Mouse (Mus musculus): ENCODE data around the gene Gbe1.

Gene Gbe1

DNA sequence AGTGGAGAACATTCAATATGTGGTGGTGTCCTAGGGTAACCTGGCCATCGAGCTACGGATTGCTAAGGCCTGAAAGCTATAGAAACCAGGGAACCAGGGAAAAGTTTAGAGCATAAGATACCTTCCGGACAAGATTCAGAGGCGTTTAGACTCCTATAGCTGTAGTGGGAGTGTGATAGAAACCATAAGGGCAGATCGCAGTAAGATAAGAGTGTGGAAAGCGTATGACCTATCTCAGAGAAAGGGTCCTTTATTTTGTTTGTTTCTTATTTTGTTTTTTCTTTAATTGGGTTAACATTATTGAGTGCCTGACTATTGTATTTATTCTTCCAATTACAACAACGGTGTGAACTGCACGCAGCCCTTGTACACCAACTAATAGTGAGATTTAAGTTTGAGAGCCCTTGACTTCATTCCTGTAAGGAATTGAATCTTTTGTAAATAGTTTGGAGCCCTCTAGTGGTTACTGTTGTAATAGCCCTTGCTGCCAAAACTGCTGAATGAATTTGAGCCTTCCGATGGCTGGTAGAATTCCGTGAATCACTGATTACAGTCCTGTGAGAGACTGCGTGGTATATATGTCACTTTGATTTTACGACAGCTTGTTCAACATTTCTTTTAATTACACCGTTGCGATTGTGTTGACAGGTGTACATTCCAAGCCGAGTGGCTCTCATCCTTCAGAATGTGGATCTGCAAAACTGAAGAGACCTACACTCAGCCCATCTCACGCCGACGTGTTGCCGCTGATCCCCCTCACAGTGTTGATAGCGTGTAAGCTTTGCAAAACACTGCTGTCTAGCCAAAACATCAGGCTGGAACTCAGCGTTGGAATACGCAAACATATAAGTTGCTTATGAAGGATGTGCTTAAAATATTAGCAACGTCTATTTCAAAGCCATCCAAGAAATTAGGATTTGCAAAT is 254.9 kb downstream of the Gbe1 start:
- DNase-seq (ENCODE audit: low spot score): peak; percentile 49

- DNase-seq (ENCODE audit: low spot score): no peak
Observed at GRCm38 (mm10) chr16:70585964-70586363, 272.2 kb downstream of the Gbe1 start.

DNA sequence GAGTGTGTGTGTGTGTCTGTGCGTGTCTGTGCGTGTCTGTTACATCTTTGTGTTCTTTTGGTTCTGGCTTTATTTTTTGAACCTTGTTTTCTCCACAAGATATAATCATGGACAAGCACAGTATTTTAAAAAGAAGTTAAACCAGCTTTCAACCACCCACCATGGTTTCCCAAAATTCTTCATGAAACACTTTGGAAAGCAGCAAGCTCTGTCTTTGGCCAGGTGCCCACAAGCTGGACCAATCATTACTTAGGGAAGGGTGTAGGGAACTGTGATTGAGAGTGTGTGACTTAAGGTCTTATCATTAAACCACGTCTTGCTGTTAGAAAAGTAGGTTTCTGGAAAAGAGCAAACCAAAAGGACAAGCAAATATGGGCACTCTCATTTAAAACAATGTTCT is 288.6 kb downstream of the Gbe1 start:
- no peak for DNase-seq (ENCODE audit: low spot score)

GRCm38 (mm10) chr16:70608358-70608757 is 294.6 kb downstream of the Gbe1 start:
- DNase-seq (ENCODE audit: low spot score): no peak

GRCm38 (mm10) chr16:70617691-70618090 is 303.9 kb downstream of the Gbe1 start:
- no peak for DNase-seq (ENCODE audit: low spot score)

DNA sequence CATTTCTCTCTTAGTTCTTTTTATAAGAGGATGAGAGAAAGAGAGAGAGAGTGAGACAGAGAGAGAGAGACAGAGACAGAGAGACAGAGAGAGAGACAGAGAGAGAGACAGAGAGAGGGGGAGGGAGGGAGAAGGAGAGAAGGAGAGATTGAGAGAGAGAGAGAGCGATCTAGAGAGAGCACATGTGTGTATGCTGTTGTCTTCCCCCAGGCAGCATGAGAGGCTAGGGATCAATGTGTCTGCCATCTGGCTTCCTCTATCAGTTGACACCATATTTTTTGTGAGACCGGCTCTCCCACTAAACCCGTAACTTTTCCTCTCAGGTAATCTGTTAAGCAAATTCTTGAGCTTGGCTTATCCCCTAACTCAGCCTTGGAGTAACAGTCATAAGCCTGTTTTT is 304.4 kb downstream of the Gbe1 start:
- DNase-seq (ENCODE audit: low spot score): no peak

Measured in lung, postnatal 25 days (tissue).